Mouse (Mus musculus): Measurements from ENCODE around the gene Lpin1. TPM values are rescaled to one million over a fixed set of nuclear protein-coding genes. Genes with fewer than 3 reads are reported as not detected.
A peak's percentile ranks its signal among the peaks of the same experiment; 100 is the strongest.

Lpin1 gene
- total RNA-seq, 2 experiments from 2014 or later, result 21.6 to 23.4 TPM

GRCm38 (mm10) chr12:16577665-16578233, 33.0 kb downstream of the Lpin1 start:
- DNase-seq (ENCODE audit: low spot score in 2 of 2), result no peak

GRCm38 (mm10) chr12:16571278-16571677, 39.5 kb downstream of the Lpin1 start:
- no peak for DNase-seq (ENCODE audit: low spot score in 2 of 2)

- no peak for DNase-seq (ENCODE audit: low spot score in 2 of 2)
Measured at GRCm38 (mm10) chr12:16570371-16571060, 40.2 kb downstream of the Lpin1 start.

GRCm38 (mm10) chr12:16568936-16569650, 41.7 kb downstream of the Lpin1 start:
- DNase-seq (ENCODE audit: low spot score in 2 of 2), result no peak

- DNase-seq (ENCODE audit: low spot score in 2 of 2), result peak in 1 of 2 experiments; percentile 39
Measured at GRCm38 (mm10) chr12:16568496-16568895, 42.3 kb downstream of the Lpin1 start.

GRCm38 (mm10) chr12:16568090-16568489, 42.7 kb downstream of the Lpin1 start:
- no peak for DNase-seq (ENCODE audit: low spot score in 2 of 2)

GRCm38 (mm10) chr12:16563427-16563826, 47.3 kb downstream of the Lpin1 start:
- no peak for DNase-seq (ENCODE audit: low spot score in 2 of 2)

GRCm38 (mm10) chr12:16562647-16563046, 48.1 kb downstream of the Lpin1 start:
- no peak for DNase-seq (ENCODE audit: low spot score in 2 of 2)

GRCm38 (mm10) chr12:16562181-16562580, 48.6 kb downstream of the Lpin1 start:
- DNase-seq (ENCODE audit: low spot score in 2 of 2), result no peak

GRCm38 (mm10) chr12:16557271-16557670, 53.5 kb downstream of the Lpin1 start:
- no peak for DNase-seq (ENCODE audit: low spot score in 2 of 2)

- DNase-seq (ENCODE audit: low spot score in 2 of 2), result no peak
Measured at GRCm38 (mm10) chr12:16554171-16554570, 56.6 kb downstream of the Lpin1 start.

- no peak for DNase-seq (ENCODE audit: low spot score in 2 of 2)
Measured at GRCm38 (mm10) chr12:16552108-16552771, 58.5 kb downstream of the Lpin1 start.

GRCm38 (mm10) chr12:16550983-16551454, 59.7 kb downstream of the Lpin1 start:
- no peak for DNase-seq (ENCODE audit: low spot score in 2 of 2)

GRCm38 (mm10) chr12:16548824-16549375, 61.9 kb downstream of the Lpin1 start:
- no peak for DNase-seq (ENCODE audit: low spot score in 2 of 2)

- DNase-seq (ENCODE audit: low spot score in 2 of 2), result no peak
Measured at GRCm38 (mm10) chr12:16541606-16542005, 69.2 kb downstream of the Lpin1 start.

GRCm38 (mm10) chr12:16540712-16541111, 70.1 kb downstream of the Lpin1 start:
- DNase-seq (ENCODE audit: low spot score in 2 of 2), result no peak

- DNase-seq (ENCODE audit: low spot score in 2 of 2), result no peak
Measured at GRCm38 (mm10) chr12:16539965-16540661, 70.7 kb downstream of the Lpin1 start.

- DNase-seq (ENCODE audit: low spot score in 2 of 2), result peak; percentile 27 to 67
Measured at GRCm38 (mm10) chr12:16533331-16533828, 77.4 kb downstream of the Lpin1 start.

- DNase-seq (ENCODE audit: low spot score in 2 of 2), result no peak
Measured at GRCm38 (mm10) chr12:16532860-16533230, 77.9 kb downstream of the Lpin1 start.
